Mouse (Mus musculus) kidney, postnatal 0 days (tissue): ENCODE results near the gene Megf11. TPM values are rescaled to one million over a fixed set of nuclear protein-coding genes. Genes with fewer than 3 reads are reported as not detected.

Experiments
- ATAC-seq: fragments of 200-750 bp; cut with Nextera tagmentation; replicated peaks from 2 replicates; pipeline ENCODE4 v1.8.0; 2017; ENCODE audit warnings: low read depth, moderate number of reproducible peaks, moderate TSS enrichment, moderate library complexity; ENCODE audit not compliant: low FRiP score
- DNase-seq: peaks from one replicate; pipeline ENCODE4 v3.0.0-alpha.2; 2016; ENCODE audit warnings: low spot score
- H3K27ac ChIP-seq: fragments of 300-500 bp; sonication (generic); 2 replicates; pipeline ENCODE4 v1.5.1; 2014; ENCODE audit warnings: mild to moderate bottlenecking
- H3K27me3 ChIP-seq: fragments of 300-500 bp; sonication (generic); 2 replicates; pipeline ENCODE4 v1.6.1; 2014; ENCODE audit warnings: low read length, mixed read lengths; ENCODE audit not compliant: insufficient read depth
- H3K36me3 ChIP-seq: fragments of 300-500 bp; sonication (generic); 2 replicates; pipeline ENCODE4 v1.6.1; 2014; ENCODE audit warnings: low read length, mixed read lengths; ENCODE audit not compliant: insufficient read depth
- H3K4me1 ChIP-seq: fragments of 300-500 bp; sonication (generic); replicated peaks from 2 replicates; pipeline ENCODE4 v1.6.1; 2014; ENCODE audit warnings: antibody characterized with exemption, low read length, mixed read lengths; ENCODE audit not compliant: insufficient read depth
- H3K4me2 ChIP-seq: fragments of 300-500 bp; sonication (generic); 2 replicates; pipeline ENCODE4 v1.6.1; 2014; ENCODE audit warnings: mild to moderate bottlenecking, low read length, moderate library complexity, mixed read lengths
- H3K4me3 ChIP-seq: fragments of 300-500 bp; sonication (generic); replicated peaks from 2 replicates; pipeline ENCODE4 v1.5.1; 2014; ENCODE audit warnings: low read depth, low read length
- H3K9ac ChIP-seq: fragments of 300-500 bp; sonication (generic); 2 replicates; pipeline ENCODE4 v1.6.1; 2014; ENCODE audit warnings: low read depth, low read length
- H3K9me3 ChIP-seq: fragments of 300-500 bp; sonication (generic); replicated peaks from 2 replicates; pipeline ENCODE4 v1.6.1; 2016; ENCODE audit warnings: low read length, inconsistent platforms, mixed read lengths
- CTCF ChIP-seq: IDR thresholded peaks from 2 replicates; pipeline ENCODE4 v1.5.1; 2016; ENCODE audit warnings: antibody characterized with exemption, low read depth, mild to moderate bottlenecking, moderate library complexity
- WGBS: fragments of 180-500 bp; shearing (Covaris S2); extraction: QIAGEN DNeasy Blood & Tissue Kit; methylation state at CpG from one replicate; pipeline ENCODE4 v1.1.7; 2014; 5-methylcytosine and 5-hydroxymethylcytosine counted together
- polyA plus RNA-seq: library from polyadenylated mRNA; unstranded; fragments of >200 nt; fragmentation: Nextera tagmentation; extraction: Ambion mirVana; gene quantifications from 2 replicates; pipeline ENCODE4 v1.2.1, GENCODE M21; 2015

Gene Megf11
- polyA plus RNA-seq, 1 experiment from 2014 or later, result 2.6 TPM

DNA sequence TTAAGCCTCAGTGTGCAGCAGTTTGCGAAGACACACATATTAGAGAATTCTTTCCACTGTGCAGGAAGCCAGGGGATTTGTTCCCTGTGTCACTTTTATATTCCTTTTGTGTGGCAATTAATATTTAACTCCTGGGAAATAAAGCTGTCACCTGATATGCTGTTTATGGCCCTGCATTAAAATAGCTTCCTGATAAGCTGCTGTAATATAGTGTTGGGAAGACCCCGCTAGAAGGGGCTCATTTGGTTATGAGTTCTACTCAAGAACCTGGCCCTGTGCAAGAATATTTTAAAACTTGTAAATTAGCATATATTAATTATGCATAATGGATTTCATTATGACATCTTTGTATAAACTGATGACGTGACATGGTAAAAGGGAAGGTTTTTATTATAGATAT lies 191.7 kb downstream of the Megf11 start:
- H3K4me3 ChIP-seq, result no peak overlapping the region
- H3K9me3 ChIP-seq, result no peaks in the 10 kb centered on the region
- H3K4me1 ChIP-seq, result peaks cover 3% of the 10 kb centered on the region; the same call in 1 of the 2 replicates
- no peak overlapping the region for H3K9ac ChIP-seq
- no peaks in the 10 kb centered on the region for H3K36me3 ChIP-seq
- DNase-seq (no peak), ATAC-seq (no peak)
- no peak for TF ChIP-seq CTCF
- 51% methylated on average over 3 of the region's 3 CpGs for WGBS
- no peak overlapping the region for H3K27ac ChIP-seq
- no peaks in the 10 kb centered on the region for H3K27me3 ChIP-seq
- H3K4me2 ChIP-seq, result no peak overlapping the region

GRCm38 (mm10) chr9:64578014-64578413 lies 192.6 kb downstream of the Megf11 start:
- H3K4me1 ChIP-seq, result peaks cover 3% of the 10 kb centered on the region; the same call in 1 of the 2 replicates
- no peak overlapping the region for H3K4me2 ChIP-seq
- no peaks in the 10 kb centered on the region for H3K27me3 ChIP-seq
- TF ChIP-seq CTCF, result no peak
- ATAC-seq, result no peak
- no peaks in the 10 kb centered on the region for H3K36me3 ChIP-seq
- H3K27ac ChIP-seq, result no peak overlapping the region
- H3K9me3 ChIP-seq, result no peaks in the 10 kb centered on the region
- no peak for DNase-seq
- no peak overlapping the region for H3K9ac ChIP-seq
- H3K4me3 ChIP-seq, result no peak overlapping the region

GRCm38 (mm10) chr9:64579306-64579705 lies 193.9 kb downstream of the Megf11 start:
- 88% methylated on average over 1 of the region's 1 CpGs for WGBS
- Histone ChIP-seq H3K4me1 (peaks cover 3% of the 10 kb centered on the region; the same call in 1 of the 2 replicates), H3K27ac (no peak overlapping the region), H3K36me3 (no peaks in the 10 kb centered on the region), H3K27me3 (no peaks in the 10 kb centered on the region), H3K4me3 (no peak overlapping the region), H3K9me3 (no peaks in the 10 kb centered on the region), H3K4me2 (no peak overlapping the region), H3K9ac (no peak overlapping the region)
- ATAC-seq (no peak), DNase-seq (no peak)
- no peak for TF ChIP-seq CTCF

DNA sequence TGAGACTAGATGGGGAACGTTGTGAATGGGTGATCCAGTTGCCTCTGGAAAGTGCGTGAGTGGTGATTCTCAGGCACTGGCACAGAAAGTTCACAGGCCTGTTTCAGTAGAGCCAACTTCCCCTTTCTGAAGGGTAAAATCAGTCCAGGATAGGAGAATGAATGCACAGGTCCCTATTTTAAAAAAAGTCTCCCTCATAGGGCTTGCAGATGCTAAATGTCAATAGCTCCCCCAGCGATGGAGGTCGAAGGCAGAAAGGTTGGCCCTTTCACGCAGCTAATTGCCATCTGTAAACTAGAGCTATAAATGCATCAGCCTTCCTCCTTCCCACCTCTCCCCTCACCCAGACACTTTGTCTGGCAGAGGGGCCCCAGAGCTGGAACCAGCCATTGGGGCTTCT lies 200.9 kb downstream of the Megf11 start:
- Histone ChIP-seq H3K9ac (no peak overlapping the region), H3K4me2 (no peak overlapping the region), H3K9me3 (no peaks in the 10 kb centered on the region), H3K4me1 (no peaks in the 10 kb centered on the region), H3K27me3 (no peaks in the 10 kb centered on the region), H3K4me3 (no peak overlapping the region), H3K27ac (no peak overlapping the region), H3K36me3 (no peaks in the 10 kb centered on the region)
- TF ChIP-seq CTCF, result no peak
- DNase-seq (no peak), ATAC-seq (no peak)
- 41% methylated on average over 5 of the region's 5 CpGs for WGBS

DNA sequence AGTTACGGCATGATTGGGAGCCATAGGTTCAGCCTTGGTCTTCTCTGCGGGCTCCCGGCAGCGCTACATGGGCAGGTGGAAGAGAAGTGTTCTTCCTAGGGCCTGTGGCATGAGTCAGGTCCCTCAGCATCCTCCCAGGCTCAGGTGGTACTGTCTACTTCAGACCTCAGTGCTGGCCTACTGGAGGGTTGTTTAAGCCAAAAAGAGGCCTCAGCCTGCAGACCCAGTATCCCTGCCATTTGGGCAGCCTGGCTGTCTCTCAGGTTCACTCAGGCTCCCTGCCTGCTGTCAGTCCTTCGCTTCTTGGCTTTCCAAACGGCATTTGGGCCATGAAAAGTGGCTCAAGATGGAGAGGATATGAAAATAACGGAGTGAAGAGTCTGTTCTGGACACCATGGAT lies 202.6 kb downstream of the Megf11 start:
- DNase-seq, result no peak
- Histone ChIP-seq H3K4me3 (no peak overlapping the region), H3K27ac (no peak overlapping the region), H3K9me3 (no peaks in the 10 kb centered on the region), H3K9ac (no peak overlapping the region), H3K4me1 (no peaks in the 10 kb centered on the region), H3K4me2 (no peak overlapping the region), H3K27me3 (no peaks in the 10 kb centered on the region), H3K36me3 (no peaks in the 10 kb centered on the region)
- TF ChIP-seq CTCF, result no peak
- ATAC-seq, result no peak
- 90% methylated on average over 7 of the region's 7 CpGs for WGBS

GRCm38 (mm10) chr9:64590634-64591041 lies 205.2 kb downstream of the Megf11 start:
- ATAC-seq, result no peak
- H3K27me3 ChIP-seq, result no peaks in the 10 kb centered on the region
- H3K9me3 ChIP-seq, result no peaks in the 10 kb centered on the region
- no peak overlapping the region for H3K4me3 ChIP-seq
- H3K27ac ChIP-seq, result no peak overlapping the region
- H3K36me3 ChIP-seq, result no peaks in the 10 kb centered on the region
- TF ChIP-seq CTCF, result no peak
- DNase-seq, result no peak
- no peaks in the 10 kb centered on the region for H3K4me1 ChIP-seq
- WGBS, result 59% methylated on average over 5 of the region's 5 CpGs
- H3K9ac ChIP-seq, result no peak overlapping the region
- H3K4me2 ChIP-seq, result no peak overlapping the region

GRCm38 (mm10) chr9:64591436-64591835 lies 206.0 kb downstream of the Megf11 start:
- Histone ChIP-seq H3K9me3 (no peaks in the 10 kb centered on the region), H3K4me1 (no peaks in the 10 kb centered on the region; the same call in 1 of the 2 replicates), H3K27me3 (no peaks in the 10 kb centered on the region), H3K9ac (no peak overlapping the region), H3K4me2 (no peak overlapping the region), H3K36me3 (no peaks in the 10 kb centered on the region), H3K4me3 (no peak overlapping the region), H3K27ac (no peak overlapping the region)
- 100% methylated on average over 1 of the region's 1 CpGs for whole genome bisulfite sequencing
- no peak for ATAC-seq
- peak; percentile 32; the same call in 1 of the 2 replicates for TF ChIP-seq CTCF
- DNase-seq, result no peak
